Mouse (Mus musculus): ENCODE data around the gene Sprr2a3.
"Not testable (repeated sequence)": the region's sequence is repeated elsewhere in the genome, so short reads cannot be mapped to it uniquely, and the experiment has no call there.

The Sprr2a3 gene

DNA sequence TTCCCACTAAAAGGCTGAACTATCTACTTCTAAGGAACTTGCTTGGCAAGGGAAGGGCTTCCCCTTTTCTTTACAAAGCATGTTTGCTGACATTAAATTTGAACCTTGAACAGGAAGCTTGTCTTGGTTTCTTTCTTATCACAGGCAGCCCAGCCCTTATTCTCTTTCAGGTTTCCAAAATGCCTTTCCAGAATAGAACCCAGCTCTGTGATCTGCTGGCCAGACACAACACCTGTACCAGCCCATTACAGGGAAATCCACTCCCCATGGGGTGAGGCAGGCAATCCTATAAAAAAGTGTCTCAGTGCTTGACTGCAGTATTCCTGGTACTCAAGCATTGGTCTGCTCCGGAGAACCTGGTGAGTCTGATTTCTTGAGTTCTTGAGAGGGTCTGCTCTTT is at the start of gene Sprr2a3:
Gene Sprr2a3, plus strand, starts transcription at position 317 of the 400 bp plus-strand sequence.
- DNase-seq = not testable (repeated sequence)

DNA sequence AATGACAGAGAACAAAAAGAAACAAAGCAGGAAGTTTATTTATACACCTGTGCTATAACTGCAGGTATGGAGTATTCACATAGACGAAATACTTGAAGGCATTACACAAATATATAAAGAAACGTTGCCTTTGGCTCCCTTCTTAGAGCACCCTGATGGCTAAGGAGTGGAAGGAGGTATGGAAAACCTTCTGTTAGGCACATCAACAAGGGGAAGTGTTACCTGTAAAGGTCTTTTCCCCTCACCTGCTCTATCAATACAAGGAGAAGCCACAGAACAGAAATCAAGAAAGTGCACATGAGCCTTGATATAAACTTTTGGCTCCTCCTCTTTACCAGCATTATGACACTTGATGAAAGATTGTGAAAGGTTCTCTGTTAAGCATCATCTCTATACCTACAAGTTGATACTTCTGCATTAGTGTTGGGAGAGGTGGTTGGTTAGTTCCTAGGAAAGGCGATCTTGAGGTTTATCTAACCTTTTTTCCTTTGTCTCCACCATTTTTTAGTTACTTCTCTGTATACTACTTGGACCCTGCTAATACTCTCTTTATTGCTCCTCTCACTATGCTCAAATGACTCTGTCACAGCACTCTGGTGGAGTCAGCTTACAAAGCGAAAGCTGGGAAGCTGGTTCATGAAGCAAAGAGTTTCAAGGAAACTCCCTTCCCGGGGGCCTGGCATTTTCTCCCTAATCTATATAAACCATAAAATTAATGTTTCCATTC is 48.6 kb upstream of the Sprr2a3 start:
- not testable (repeated sequence) for DNase-seq

DNA sequence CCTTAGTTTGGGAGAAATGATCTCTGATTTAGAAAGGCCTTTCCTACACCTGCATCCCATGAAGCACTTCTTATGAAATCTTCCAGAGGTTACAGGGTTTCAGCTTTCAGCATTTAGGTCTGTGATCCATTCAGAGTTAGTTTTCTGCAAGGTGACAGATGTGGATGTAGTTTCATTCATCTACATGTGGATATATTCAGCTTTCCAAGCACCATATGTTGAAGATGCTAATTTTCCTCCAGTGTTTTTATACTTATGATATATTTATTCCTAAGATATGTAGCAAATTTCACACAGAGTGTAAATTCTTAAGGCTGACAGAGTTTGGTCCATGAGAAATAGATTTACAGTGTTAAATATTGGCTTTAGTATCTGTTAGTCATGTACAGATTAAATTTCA is 46.5 kb upstream of the Sprr2a3 start:
- DNase-seq = not testable (repeated sequence)

DNA sequence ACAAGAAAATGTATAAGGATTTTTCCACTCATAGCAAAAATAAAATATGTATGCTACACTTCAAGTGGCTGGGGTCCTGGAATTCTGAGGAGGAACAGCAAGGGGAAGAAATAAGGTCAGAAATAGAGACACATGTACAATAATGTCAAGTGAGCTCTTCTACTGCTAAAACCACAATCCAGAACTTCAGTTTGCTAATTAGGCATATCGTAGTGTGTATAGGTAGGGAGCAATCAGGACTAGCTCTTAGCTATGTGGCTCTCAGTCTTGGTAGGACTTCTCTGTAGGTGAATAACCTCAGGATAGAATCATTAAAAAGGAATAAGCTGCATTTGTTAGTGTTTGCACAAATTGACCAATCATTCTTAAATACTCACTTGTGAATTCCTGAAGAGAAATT is 46.0 kb upstream of the Sprr2a3 start:
- not testable (repeated sequence) for DNase-seq

DNA sequence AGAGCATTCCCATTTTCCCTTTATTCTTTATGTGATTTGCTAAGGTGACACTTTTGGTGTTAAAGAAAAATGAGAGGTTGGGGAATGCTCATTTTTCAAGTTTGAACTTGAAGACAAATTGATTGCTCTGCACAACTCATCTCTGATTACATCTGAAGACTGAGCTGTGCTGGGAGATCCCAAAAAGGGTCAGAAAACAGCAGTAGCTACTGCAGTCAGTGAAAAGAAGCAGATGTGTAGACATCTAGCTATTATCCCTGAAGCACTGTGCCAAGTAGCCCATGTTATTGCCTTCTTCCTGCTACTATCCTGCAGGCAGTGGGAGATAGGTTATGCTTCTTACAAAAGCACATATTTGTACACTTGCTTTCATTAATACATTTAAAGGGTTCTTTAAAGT is 40.4 kb upstream of the Sprr2a3 start:
- DNase-seq = not testable (repeated sequence)

DNA sequence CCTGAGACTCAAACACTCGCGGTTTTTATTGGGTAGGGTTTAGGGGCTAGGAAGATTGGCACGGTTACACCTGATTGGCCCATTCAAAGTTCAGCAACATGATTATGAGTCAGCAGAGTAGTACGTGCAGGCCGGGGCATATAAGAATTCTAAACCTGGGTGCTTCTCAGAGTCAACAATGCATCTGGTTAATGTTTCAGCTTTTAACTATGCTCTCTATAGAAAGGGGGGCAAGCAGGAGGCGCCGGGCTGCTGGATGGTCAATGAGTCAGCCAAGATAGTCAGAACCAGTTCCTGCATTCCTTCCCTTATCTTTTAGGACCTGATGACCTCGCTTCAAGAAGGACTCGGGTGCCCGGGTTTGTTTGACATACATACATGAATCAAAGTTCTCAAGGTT is 39.0 kb upstream of the Sprr2a3 start:
- not testable (repeated sequence) for DNase-seq

DNA sequence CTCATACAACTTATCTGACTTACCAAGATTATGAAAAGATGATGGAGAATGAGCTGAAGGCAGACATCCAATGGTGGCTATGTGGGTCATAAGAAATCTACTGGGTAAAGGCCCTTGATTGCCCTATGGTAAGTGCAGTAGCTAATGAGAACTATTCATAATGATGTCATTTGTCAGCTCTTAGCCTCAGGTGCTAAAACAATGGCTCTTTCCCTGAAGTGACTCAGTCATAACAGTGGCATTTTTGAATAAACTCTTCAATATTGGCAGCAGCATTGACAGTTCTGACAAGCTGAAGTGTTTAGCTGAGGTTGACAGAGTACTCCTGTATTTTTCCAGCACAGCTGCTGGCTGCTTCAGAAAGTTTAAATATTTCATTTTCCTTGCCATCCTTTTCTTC is 36.7 kb upstream of the Sprr2a3 start:
- not testable (repeated sequence) for DNase-seq

DNA sequence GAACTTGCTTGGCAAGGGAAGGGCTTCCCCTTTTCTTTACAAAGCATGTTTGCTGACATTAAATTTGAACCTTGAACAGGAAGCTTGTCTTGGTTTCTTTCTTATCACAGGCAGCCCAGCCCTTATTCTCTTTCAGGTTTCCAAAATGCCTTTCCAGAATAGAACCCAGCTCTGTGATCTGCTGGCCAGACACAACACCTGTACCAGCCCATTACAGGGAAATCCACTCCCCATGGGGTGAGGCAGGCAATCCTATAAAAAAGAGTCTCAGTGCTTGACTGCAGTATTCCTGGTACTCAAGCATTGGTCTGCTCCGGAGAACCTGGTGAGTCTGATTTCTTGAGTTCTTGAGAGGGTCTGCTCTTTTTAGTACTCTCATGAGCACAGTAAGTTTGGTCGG is 34.8 kb upstream of the Sprr2a3 start:
- DNase-seq = not testable (repeated sequence)

DNA sequence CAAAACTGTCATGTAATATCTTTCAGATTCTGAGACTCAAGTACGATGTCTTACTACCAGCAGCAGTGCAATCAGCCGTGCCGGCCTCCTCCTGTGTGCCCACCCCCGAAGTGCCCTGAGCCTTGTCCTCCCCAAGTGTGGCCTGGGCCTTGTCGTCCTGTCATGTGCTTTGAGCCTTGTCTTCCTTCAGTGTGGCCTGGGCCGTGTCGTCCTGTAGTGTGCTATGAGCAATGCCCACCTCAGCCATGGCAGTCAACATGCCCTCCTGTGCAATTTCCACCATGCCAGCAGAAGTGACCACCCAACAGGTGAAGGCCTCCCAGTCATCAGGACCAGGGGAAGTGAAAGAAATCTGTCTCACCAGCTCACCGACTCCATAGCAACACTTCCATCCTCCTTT is 31.4 kb upstream of the Sprr2a3 start:
- not testable (repeated sequence) for DNase-seq

DNA sequence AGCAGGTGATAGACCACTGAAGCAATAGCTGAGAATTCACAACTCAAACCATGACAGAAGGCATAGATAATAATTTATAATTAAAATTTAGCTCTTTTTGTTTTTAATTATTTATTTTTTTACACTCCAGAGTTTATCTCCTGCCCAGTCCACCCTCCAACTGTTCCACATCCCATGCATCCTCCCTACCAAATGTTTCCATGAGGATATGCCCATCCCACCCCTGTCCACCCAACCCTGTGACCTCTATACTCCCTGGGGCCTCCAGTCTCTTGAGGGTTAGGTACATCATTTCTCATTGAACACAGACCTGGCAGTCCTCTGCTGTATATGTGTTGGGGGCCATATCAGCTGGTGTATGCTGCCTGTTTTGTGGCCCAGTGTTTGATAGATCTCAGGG is 26.7 kb upstream of the Sprr2a3 start:
- DNase-seq = not testable (repeated sequence)

DNA sequence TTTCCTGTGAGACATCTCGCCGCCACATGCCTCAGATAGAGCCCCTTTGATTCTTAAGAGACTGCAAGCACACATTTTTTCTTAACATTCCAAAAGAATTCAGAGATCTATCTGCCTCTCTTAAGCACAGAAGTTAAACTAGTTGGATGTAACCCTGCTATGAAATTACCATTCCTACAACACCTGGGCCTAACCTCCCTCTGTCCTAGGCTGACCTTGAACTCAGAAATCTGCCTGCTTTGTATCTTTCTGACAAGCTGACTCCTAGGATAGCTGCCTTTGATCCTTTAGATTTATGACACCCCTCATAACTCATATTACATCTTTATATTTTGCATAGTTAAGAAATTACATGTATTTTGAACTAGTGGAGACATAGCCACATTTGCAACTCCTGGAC is 21.8 kb upstream of the Sprr2a3 start:
- not testable (repeated sequence) for DNase-seq

DNA sequence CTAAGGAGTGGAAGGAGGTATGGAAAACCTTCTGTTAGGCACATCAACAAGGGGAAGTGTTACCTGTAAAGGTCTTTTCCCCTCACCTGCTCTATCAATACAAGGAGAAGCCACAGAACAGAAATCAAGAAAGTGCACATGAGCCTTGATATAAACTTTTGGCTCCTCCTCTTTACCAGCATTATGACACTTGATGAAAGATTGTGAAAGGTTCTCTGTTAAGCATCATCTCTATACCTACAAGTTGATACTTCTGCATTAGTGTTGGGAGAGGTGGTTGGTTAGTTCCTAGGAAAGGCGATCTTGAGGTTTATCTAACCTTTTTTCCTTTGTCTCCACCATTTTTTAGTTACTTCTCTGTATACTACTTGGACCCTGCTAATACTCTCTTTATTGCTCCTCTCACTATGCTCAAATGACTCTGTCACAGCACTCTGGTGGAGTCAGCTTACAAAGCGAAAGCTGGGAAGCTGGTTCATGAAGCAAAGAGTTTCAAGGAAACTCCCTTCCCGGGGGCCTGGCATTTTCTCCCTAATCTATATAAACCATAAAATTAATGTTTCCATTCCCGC is 13.7 kb upstream of the Sprr2a3 start:
- DNase-seq = not testable (repeated sequence)

DNA sequence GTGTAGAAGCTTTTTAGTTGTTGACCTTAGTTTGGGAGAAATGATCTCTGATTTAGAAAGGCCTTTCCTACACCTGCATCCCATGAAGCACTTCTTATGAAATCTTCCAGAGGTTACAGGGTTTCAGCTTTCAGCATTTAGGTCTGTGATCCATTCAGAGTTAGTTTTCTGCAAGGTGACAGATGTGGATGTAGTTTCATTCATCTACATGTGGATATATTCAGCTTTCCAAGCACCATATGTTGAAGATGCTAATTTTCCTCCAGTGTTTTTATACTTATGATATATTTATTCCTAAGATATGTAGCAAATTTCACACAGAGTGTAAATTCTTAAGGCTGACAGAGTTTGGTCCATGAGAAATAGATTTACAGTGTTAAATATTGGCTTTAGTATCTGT is 11.7 kb upstream of the Sprr2a3 start:
- not testable (repeated sequence) for DNase-seq

DNA sequence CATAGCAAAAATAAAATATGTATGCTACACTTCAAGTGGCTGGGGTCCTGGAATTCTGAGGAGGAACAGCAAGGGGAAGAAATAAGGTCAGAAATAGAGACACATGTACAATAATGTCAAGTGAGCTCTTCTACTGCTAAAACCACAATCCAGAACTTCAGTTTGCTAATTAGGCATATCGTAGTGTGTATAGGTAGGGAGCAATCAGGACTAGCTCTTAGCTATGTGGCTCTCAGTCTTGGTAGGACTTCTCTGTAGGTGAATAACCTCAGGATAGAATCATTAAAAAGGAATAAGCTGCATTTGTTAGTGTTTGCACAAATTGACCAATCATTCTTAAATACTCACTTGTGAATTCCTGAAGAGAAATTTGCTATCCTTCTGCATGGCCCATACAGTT is 11.2 kb upstream of the Sprr2a3 start:
- DNase-seq = not testable (repeated sequence)

DNA sequence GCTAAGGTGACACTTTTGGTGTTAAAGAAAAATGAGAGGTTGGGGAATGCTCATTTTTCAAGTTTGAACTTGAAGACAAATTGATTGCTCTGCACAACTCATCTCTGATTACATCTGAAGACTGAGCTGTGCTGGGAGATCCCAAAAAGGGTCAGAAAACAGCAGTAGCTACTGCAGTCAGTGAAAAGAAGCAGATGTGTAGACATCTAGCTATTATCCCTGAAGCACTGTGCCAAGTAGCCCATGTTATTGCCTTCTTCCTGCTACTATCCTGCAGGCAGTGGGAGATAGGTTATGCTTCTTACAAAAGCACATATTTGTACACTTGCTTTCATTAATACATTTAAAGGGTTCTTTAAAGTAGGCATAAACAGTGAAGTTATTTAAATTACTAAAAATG is 5.6 kb upstream of the Sprr2a3 start:
- not testable (repeated sequence) for DNase-seq

DNA sequence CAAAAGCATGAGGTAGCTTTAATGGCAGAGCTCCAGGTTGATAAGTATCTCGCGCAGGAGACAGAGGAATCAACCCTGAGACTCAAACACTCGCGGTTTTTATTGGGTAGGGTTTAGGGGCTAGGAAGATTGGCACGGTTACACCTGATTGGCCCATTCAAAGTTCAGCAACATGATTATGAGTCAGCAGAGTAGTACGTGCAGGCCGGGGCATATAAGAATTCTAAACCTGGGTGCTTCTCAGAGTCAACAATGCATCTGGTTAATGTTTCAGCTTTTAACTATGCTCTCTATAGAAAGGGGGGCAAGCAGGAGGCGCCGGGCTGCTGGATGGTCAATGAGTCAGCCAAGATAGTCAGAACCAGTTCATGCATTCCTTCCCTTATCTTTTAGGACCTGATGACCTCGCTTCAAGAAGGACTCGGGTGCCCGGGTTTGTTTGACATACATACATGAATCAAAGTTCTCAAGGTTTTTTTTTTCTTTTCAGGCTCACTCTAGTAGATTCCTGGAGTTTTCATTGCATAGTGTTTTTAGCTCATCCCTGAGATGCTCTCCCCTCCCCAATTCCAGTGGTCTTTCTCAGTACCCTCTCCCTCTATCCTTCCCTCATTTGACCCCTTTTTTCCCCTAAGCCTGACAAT is 4.1 kb upstream of the Sprr2a3 start:
- DNase-seq = not testable (repeated sequence)

DNA sequence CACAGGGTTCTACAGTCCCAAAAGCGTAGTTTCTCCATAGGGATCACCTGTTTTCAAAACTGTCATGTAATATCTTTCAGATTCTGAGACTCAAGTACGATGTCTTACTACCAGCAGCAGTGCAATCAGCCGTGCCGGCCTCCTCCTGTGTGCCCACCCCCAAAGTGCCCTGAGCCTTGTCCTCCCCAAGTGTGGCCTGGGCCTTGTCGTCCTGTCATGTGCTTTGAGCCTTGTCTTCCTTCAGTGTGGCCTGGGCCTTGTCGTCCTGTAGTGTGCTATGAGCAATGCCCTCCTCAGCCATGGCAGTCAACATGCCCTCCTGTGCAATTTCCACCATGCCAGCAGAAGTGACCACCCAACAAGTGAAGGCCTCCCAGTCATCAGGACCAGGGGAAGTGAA is 3.3 kb downstream of the Sprr2a3 start:
- DNase-seq = not testable (repeated sequence)

DNA sequence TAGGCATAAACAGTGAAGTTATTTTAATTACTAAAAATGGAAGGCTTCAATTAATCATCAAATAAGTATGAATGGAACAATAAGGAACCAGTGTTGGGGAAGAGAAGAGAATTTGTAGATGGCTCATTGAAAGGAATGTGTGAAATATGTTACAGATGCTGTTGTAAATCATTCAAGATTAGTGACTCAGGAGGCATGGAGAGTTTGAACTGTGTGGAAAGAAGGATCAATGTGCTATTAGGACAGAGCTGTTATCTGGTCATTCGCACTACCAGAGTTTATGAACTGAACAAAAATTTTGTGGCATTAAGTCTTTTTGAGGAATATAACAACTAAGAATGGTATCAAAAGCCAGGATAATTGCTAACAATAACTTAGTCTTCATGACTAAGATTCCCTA is 22.2 kb downstream of the Sprr2a3 start:
- no peak for DNase-seq

DNA sequence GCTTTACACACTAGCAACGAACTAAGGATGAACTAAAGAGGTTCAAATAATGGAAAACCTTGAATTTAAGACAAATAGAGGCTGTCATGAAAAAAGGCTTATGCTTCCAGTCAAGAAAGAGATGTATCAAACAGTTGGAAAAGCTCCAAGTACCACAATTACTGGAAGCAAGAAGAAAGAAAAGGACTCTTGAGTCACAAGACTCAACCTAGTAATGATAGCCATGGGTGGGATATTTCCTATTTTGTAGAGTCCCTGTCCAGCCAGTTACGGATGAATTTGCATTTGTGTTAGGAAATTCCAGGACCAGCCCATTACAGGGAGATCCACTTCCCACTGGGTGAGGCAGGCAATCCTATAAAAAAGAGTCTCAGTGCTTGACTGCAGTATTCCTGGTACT is 31.1 kb downstream of the Sprr2a3 start, which contains the start of gene Sprr2b:
Gene Sprr2b, plus strand, starts transcription at position 301 of the 400 bp plus-strand sequence.
- no peak for DNase-seq

DNA sequence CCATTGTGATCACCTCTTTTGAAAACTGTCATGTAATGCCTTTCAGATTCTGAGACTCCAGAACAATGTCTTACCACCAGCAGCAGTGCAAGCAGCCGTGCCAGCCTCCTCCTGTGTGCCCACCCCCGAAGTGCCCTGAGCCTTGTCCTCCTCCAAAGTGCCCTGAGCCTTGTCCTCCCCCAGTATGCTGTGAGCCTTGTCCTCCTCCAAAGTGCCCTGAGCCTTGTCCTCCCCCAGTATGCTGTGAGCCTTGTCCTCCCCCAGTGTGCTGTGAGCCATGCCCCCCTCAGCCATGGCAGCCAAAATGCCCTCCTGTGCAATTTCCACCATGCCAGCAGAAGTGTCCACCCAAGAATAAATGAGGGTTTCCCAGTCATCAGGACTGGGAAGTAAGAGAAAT is 32.2 kb downstream of the Sprr2a3 start:
- DNase-seq = no peak

DNA sequence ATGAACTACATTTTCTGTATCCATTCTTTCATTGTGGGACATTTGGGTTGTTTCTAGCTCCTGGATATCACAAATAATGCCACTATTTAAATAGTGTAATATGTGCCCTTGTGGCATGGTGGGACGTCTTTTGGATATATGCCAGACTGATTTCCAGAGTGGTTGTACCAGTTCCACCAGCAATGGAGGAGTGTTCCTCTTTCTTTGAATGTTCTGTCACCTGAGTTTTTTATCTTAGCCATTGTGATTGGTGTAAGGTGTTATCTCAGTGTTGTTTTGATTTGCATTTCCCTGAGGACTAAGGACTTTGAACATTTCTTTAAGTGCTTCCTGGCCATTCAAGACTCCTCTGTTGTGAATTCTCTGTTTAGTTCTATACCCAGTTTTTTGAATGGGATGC is 51.1 kb downstream of the Sprr2a3 start:
- DNase-seq = no peak

DNA sequence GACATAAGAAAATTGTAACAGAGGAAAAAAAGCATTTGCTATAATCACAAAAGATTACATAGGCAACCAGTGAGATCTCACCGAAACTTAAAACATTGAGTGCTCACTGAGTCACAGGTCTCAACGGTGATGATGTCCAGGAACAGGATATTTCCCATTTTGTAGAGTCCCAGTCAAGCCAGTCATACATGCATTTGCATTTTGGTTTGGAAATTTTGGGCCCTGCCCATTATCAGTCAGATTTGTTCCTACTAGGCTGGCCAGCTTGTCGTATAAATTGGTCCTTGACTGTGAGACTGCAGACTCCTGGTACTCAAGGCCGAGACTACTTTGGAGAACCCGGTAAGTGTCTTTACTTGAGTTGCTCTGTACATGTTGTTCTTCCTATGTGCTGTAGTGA is 53.6 kb downstream of the Sprr2a3 start, which contains the start of gene Sprr2d:
Gene Sprr2d, plus strand, starts transcription at position 301 of the 400 bp plus-strand sequence.
- no peak for DNase-seq

All from layer of hippocampus, adult 9-11 months (tissue).